Mouse (Mus musculus) erythroblast, adult 5-6 weeks (primary cell): ENCODE data around the gene Nfkbil1. TPM values are rescaled to one million over a fixed set of nuclear protein-coding genes. Genes with fewer than 3 reads are reported as not detected.

Experiments used
- ATAC-seq: replicated peaks from 2 replicates; pipeline ENCODE4 v1.8.0; 2016; ENCODE audit warnings: moderate number of reproducible peaks, mild to moderate bottlenecking, moderate TSS enrichment, inconsistent platforms; ENCODE audit not compliant: poor library complexity, low FRiP score, severe bottlenecking
- total RNA-seq, 2 experiments: library from RNA; stranded (forward) in 1 of 2; stranded (reverse) in 1 of 2; fragments of 150-400 nt in 1 of 2; fragments of 200-764, 138-1000 nt in 1 of 2; gene quantifications; 2 replicates each; pipeline versions ENCODE4 v1.2.3 to v1.2.4; 2015 to 2017; ENCODE audit warnings: low replicate concordance in 2 of 2

Gene Nfkbil1
- total RNA-seq, 2 experiments from 2014 or later = 0.58 to 2.2 TPM

DNA sequence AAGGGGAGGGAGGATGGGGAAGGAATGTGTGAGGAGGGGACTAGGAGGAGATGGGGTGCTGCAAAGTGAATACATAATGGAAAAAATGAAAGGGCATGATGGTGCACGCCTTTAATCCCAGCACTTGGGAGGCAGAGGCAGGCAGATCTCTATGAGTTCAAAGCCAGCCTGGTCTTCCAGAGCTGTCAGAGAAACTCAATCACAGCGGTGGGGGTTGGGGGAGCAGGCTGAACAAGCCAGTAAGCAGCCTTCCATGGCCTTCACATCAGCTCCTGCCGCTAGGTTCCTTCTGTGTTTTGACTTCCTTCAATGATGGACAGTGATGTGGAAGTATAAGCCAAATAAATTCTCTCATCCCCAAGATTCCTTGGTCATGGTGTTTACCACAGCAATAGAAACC lies 19.7 kb upstream of the Nfkbil1 start:
- ATAC-seq = no peak

DNA sequence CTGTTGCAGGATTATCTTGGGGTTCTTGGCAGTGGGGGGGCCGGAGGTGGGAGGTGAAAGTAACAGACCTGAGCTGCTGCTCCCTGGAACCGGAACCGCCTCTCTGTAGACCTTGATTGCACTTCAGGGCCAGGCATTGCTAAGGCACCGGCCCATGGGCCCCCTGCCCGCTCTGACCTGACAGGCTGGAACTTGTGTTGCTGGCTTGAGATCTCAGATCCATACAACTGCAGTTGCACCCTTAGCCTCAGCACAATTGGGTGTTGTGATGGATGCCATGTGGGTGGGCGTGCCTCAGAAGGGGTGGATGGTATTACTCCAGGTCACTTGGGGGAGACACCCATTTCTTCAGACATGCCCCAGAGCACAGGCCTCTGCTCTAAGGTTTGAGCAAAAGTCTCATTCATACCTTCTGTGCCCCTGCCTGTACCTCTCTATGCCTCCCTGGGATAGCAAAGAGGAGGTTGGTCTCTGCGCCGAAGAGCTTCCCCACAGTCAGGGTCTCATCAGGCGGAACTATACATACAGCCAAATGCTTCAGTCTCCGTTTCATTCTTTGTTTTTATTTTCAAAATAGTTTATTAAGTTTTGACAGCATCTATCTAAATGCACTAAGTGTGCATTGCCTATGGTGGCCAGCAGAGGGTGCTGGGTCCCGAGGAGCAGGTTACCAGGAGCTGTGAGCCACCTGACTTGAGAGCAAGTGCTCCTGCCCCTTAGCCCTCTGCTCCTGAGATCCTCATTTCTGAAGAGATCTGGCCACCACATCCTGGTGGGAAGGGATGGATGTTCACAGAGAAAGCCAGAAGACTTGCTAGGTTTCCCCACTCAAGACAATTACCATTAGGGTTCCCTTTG lies 18.9 kb upstream of the Nfkbil1 start:
- ATAC-seq = peak; percentile 69

DNA sequence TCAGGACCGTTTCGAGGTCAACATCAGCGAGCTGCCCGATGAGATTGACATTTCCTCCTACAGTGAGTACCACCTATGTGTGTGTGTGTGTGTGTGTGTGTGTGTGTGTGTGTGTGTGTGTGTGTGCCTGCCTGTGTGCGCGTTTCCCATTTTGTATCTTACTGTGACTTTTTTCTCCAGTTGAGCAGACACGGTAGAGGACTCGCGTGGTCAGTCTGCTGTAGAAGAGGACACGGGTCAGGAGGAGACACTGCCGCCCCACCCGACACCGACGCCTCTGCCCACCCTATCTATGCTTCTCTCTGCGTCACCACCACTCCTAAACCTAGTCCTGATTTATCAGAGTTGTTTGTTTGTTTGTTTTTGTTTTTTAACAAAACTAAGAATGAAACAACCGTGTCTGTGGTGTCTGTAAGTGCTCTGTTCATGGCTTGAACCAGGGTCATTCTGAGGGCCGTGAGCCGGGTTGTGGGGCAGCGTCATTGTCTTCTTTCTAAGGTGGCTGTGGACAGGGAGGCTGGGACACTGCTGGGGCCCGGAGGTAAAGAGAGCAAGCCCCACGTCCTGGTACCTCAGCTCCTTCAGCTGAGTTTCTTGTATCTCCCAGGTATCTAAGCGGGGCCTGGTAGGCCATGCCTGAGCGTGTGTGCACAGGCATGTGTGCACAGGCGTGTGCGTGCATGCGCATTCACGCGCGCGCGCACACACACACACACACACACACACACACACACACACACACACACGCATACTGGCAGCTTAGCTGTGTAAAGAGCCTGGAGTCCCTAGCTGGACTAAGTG lies 17.9 kb upstream of the Nfkbil1 start:
- no peak for ATAC-seq

DNA sequence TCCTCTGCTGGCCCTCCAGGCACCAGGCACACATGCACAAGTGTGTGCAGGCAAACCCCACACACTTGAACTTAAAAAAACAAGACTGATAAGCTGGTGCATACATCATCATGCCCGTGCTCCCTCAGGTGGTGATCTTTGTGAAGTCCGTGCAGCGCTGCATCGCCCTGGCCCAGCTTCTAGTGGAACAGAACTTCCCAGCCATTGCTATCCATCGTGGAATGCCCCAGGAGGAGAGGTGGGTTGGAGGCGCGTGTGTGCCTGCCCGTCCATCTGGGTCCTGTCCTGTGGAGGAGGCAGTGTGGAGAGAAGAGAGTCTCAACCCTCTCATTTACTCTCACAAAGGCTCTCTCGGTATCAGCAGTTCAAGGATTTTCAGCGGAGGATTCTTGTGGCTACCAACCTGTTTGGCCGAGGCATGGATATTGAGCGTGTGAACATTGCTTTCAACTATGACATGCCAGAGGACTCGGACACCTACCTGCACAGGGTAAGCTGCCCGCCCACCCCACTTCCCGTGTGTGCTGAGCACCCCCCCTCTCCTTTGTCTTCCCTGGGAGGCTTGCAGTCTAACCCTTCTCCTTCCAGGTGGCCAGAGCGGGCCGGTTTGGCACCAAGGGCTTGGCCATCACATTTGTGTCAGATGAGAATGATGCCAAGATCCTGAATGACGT lies 17.2 kb upstream of the Nfkbil1 start:
- no peak for ATAC-seq

DNA sequence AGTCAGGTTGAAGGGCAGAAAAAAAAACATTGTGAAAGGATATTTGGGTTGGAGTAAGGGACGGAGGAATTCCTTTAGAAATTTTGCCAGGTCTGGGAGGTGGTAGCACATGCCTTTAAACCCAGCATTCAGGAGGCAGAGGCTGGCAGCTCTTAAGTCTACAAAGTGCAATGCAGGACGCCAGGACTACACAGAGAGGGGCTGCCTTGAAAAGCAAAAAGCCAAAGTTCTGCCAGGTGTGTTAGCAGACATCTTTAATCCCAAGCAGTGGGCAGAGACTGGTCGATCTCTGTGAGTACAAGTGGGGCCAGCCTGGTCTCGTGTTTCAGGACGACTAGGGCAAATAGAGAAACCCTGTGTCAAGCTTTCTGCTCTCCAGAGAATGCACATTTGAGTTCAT lies 16.4 kb upstream of the Nfkbil1 start:
- no peak for ATAC-seq

DNA sequence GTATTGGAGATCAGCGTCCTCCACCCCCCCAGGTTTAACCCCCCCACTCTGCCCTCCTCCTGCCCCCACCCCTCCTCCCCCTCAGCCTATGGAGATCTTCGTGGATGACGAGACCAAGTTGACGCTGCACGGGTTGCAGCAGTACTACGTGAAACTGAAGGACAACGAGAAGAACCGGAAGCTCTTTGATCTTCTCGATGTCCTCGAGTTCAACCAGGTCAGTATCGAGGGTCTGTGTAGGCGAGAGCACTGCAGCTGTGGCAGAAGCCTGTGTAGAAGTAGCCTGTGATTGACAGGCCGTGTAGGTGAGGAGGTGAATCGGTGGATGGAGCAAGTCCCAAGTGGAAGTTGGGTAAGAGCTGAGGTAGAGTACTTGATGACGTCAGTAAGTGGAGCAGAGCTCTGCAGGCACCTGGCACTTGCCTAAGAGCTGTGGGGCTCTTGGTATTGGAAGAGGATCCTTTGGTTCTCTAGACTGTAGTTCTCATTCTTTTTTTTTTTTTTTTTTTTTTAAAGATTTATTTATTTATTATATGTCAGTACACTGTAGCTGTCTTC lies 15.6 kb upstream of the Nfkbil1 start:
- no peak for ATAC-seq

DNA sequence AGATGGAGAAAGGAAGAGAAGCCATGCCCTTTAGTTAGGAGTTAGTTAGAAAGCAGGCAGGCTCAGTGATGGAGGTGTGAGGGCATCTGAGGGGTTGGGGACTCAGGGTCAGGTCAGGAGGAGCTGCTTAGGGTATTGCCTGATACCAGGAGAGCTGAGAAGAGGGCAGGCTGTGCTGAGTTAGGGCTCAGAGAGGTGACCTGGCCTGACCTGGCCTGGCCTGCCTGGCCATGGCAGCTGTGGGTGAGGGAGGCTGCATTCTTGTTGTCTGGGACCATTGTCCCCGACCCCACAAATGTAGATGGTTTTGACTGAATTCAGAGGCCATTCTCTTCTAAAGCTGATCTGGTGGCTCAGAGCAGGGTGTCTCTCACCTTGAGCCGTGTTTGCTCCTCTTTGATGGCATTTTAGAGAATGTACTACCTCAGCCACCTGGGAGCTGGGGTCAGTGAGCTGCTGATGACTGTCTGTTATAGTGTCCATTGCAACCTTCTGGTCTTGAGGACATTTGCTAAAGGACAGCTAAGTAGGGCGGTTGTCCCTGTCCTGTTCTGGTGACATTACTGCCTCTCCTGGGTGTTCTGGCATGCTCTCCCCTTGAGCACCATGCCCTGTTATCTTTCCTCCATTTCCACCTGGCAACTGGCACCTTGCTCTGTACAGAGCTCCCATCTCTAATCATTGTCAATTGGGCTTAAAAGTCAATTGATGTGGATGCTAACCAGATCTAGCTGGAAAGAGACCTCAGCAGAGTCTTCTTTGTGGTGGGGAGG lies 14.9 kb upstream of the Nfkbil1 start:
- no peak for ATAC-seq

DNA sequence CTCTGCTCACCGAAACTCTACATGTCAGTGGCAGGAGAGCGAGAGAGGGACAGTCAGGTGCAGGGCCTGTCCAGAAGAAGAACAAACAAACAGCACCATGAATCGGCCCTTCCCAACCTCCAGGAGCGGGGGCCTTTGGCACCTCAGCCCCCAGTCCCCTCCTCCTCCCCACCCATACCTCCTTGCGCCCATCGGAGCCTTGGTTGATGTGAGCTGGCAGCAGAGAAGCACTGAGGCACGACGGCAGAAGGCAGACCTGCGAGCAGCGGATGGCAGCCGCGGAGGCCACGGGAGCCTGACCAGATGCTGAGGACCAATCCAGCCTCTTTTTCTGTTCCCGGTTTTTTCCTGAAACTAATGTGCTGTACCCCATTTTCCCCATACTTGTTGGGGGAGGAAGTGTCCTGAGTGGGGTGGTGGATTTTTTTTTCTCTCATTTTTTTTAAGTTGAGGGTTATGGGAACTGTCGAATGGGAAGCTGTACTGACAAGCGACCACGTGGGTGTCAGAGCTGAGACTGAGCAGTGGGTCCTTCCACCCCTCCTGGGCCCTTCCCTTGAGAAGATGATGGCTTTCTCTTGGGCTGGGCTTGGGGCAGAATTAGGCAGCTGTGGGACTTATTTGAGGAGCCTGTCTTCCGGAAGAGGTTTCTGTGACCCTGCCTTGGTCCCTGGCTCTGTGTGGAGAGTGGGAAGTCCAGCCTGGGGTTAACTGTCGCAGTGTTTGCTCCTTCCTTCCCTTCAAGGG lies 14.0 kb upstream of the Nfkbil1 start:
- no peak for ATAC-seq

DNA sequence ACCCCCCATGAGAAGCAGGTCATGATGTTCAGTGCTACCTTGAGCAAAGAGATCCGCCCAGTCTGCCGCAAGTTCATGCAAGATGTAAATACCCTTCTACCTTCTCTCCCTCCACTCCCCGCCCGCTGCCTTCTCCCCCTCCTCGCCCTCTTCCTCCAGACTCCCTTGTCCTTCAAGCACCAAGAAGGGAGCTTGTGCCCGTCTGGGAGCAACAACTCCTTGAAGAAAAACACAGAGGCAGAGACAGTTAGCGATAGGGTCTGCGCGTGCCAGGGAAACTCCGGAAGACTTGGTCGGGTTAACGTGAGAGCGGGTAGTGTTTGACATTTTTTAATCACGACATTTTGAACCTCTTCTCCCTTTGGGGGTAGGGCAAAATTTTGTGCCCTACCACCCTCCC lies 13.4 kb upstream of the Nfkbil1 start:
- no peak for ATAC-seq

DNA sequence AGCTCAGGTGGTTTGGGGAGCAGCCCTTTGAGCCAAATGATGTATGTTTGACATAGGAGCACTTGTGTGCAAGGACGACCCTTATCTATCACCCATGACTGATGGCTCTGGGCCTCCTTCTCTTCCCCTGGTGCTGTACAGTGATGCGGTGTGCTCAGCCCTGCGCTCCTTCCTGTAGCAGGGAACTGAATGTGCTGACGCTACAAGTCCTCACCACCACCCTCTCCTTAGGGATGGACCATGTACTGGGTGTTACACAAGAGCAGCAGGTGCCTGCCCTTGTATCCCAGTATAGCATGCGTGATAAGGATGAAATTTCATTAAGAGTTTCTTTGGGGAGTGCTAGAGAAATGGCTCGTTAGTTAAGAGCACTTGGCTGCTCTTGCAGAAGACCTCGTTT lies 11.6 kb upstream of the Nfkbil1 start:
- no peak for ATAC-seq

DNA sequence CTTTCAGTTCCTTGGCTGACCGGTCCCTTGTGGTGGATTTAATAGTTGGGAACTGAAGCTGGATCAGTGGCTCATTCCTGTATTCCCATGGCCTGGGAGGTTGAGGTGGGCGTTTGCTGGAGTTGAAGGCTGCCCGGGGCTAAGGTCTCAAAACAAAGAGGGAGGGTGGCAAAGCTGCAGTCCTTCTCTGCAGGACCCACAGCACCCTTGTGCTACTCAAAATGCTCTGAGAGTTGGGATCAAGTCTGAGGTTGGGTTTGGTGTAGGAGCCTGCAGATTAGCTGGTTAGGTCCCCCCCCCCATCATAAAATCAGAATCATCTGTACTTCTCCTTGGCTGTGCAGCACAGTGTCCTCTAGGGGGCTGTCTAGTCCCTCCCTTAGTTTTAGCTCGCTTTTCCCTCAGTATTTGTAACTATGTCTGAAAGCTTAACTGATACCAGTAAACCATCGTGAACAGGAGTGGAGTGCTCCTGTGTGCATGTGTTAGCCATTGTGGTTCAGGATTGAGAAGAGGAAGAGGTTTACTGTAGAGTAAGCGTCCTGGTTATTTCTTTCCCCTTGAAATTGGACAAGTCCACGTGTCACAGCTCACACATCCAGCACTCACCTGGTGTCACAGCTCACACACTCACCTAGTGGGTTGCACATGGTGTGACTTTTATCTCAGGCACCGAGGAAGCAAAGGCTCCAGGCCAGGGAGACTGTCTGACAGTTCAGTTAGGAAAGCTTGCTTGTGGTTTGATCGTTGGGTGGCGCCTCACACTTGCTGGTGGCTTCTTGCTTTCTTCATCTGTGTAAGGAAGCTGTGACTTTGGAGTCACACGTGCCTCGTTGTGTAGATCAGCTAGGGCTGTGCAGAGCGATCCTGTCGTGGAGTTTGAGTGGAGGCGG lies 10.4 kb upstream of the Nfkbil1 start:
- no peak for ATAC-seq

DNA sequence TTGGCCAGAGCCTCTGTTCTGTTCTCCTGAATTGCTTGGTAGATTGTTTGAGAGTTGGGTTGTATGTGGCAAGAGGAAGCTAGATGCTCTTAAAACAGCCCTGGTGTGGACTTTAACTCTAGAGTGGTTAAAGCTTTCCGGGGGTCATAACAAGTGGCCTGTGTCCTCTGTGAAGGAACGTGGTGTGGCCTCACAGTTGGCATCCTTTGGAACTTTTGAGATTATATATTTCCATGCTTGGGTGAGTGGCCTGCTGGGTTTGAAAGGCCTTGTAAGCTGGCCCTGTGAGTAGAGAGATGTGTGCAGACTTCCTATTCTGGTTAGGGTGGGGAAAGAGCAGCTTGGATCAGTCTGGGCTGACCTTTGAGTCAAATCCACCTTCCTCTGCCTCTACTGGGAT lies 9.4 kb upstream of the Nfkbil1 start:
- no peak for ATAC-seq

DNA sequence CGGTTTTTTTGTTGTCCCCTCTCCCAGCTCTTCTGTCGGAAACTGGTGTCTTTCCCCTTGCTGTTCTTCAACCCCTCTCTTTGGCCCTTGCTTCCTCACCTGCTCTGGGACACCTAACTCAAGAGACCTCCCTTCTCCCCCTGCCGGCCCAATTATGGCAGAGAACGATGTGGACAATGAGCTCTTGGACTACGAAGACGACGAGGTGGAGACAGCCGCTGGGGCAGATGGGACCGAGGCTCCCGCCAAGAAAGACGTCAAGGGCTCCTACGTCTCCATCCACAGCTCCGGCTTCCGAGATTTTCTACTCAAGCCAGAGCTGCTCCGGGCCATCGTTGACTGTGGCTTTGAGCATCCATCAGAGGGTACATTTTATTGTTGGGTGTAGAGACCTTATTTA lies 7.5 kb upstream of the Nfkbil1 start:
- ATAC-seq = peak; percentile 31; the same call in 1 of the 2 replicates

DNA sequence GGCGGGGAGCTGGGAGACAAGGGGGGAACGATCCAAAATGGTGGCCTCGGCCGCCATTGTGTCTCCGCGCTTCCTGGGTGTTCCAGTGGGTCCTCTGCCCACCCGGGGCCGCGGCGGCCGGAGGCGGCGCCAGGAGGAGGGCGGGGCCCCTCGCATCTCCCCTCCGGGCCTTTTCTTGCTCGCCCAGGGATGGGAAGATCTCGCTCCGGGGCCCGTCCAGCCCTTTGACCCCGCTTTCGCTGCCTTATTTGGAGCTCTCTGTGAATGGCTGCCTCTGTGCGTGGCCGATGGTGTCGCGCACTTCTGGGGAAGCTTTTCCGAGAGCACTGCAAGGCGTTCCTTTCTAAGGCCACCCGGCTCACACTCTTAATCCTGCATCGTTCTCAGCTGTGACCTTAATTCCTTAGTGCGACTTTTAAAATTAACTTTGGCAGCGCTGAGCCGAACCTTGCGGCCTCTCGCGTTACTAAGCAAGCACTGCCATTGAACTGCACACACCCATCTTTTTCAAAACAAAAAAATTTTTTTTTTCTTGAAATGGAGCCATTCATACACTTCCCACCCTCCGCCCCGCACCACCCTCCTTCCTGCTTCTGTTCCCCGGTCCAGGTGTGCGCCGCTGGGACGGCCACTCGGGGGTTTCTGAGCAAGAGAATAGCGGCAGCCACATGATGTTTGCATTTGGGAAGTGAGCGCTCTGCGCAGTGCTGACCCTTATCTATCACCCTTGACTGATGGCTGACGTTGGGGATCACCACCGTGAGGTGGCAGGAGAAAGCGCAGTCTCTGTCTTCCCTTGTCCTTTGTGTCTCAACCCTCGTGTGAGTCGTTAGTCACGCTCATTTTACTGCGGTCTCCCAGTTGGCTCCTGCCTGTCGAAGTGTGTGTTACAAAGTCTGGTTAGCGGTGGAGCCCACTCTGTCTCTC lies 6.7 kb upstream of the Nfkbil1 start:
- peak; percentile 70 for ATAC-seq

DNA sequence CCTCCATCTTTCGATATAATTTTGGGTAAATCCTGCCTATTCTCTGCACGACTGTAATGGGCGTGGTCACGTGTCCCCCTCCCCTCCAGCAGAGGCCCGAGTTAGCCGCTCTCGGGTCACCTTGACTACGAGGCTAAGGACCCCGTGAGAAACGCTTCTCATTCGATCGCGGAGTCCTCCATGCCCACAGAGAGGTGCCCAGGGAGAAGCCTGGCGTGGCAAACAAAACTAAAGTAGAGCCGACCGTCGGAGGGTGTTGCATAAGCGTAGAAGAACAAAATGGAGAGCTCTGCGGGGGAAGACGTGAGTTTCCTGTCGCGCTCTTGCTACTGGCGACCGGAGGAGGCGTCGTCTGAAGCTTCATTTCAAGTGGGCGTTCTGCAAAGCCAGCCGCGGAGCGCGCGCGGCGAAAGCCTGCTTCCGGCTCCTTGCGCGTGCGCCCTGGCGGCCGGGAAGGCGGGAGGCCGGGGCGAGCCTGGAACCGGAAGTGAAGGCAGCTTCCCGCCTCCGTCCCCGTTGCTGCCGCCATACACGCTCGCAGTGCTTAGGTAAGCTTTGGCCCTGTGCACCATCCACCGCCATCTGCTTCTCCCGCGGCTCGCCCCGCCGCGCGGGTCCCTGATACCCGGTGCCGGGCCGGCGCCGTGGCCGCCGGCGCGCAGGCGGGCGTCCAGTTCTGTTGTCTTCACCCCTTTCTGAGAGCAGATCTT lies 5.9 kb upstream of the Nfkbil1 start, which contains the start of gene Ddx39b:
Gene Ddx39b (plus strand): TSS at position 442 of the 710 bp plus-strand sequence.
- ATAC-seq = peak; percentile 80
